Mouse (Mus musculus): ENCODE results near the gene Frs2. TPM values are rescaled to one million over a fixed set of nuclear protein-coding genes. Genes with fewer than 3 reads are reported as not detected.
"Not testable (repeated sequence)": the region's sequence is repeated elsewhere in the genome, so short reads cannot be mapped to it uniquely, and the experiment has no call there.

Frs2 gene
- total RNA-seq, 2 experiments from 2014 or later, result 31.5 to 36.5 TPM

DNA sequence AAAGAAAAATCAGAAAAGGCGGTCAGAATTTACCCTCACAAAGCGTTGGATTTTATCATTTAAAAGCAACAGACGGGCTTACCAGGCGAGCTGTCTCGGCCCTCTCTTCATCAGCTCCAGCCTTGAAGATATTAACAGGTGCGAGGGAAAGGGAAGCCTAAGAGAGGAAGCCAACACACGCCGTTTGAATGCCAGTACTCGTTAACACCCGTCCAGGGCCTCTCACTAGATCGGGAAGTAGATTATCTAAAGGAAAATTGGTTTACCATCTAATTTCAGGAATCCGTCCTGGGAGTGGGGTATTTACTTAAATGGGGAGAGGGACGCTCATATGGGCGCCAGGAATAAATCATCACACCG, 85.5 kb downstream of the Frs2 start:
- intact Hi-C loops (cut with DNase I), result loop anchor here (5.0 kb wide), 2 partner anchors 84 to 149 kb away; partner anchors contain the start of gene Frs2
- DNase-seq (ENCODE audit: low spot score in 2 of 2), result no peak

DNA sequence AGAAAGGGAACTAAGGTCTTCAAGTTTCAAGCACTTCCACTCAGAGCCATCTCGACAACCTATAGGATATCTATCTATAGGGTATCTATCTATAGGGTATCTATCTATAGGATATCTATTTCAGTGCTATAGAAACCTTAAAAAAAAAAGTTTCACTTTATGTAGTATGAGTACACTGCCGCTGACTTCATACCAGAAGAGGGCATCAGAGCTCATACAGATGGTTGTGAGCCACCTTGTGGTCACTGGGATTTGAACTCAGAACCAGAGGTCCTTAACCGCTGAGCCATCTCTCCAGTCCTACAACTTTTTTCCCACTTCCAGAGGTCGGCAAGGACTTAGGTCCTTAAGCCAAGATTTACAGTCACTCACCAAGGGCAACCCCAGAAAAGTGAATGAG, 92.7 kb downstream of the Frs2 start:
- intact Hi-C loops (cut with DNase I), result no loop called here
- DNase-seq (ENCODE audit: low spot score in 2 of 2), result no peak

DNA sequence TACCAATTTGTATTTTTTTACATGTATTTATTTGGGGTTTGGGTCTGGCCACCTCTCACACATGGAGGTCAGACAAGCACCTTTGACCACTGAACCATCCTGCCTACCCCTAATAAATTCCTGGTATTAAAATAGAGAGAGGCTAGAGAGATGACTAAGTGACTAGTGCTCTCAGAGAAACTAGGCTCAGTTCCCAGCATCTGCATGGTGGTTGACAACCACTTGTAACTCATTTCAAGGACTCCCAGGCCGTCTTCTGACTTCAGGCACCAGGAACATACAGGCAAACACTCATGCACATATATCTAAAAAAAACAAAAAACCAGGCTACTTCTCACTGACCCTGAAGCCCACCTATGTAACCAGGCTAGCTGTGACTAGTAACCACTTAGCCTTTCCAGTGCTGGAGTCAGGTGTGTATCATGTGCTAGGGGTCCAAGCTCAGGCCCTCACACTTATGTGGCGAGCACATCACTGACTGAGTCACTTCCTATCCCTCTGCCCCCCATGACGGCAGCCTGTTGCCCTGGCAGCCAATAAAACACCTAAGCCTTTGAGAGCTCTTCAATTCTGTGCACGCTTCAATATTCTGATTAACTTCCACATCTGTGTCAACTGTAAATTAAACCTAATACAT, 98.3 kb downstream of the Frs2 start:
- DNase-seq (ENCODE audit: low spot score in 2 of 2), result no peak
- intact Hi-C loops (cut with DNase I), result no loop called here

DNA sequence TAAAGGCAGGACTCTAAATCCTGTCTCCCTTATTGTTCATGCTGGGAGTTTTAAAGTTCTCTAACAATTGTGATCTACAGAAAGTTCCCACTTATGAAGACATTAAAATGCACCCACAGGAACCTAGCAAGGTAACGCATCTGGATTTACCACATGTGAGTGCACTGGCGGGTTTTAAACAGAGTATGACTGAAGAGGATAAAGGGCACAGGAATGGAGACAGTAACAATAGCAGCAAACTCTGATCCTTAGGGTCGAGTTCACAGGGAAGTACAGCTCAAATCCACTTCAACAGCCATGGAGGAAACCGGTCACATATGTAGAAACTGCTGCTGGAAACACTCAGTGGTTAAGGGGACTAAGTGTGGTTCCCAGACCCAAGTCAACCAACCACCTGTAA, 99.1 kb downstream of the Frs2 start:
- intact Hi-C loops (cut with DNase I), result no loop called here

DNA sequence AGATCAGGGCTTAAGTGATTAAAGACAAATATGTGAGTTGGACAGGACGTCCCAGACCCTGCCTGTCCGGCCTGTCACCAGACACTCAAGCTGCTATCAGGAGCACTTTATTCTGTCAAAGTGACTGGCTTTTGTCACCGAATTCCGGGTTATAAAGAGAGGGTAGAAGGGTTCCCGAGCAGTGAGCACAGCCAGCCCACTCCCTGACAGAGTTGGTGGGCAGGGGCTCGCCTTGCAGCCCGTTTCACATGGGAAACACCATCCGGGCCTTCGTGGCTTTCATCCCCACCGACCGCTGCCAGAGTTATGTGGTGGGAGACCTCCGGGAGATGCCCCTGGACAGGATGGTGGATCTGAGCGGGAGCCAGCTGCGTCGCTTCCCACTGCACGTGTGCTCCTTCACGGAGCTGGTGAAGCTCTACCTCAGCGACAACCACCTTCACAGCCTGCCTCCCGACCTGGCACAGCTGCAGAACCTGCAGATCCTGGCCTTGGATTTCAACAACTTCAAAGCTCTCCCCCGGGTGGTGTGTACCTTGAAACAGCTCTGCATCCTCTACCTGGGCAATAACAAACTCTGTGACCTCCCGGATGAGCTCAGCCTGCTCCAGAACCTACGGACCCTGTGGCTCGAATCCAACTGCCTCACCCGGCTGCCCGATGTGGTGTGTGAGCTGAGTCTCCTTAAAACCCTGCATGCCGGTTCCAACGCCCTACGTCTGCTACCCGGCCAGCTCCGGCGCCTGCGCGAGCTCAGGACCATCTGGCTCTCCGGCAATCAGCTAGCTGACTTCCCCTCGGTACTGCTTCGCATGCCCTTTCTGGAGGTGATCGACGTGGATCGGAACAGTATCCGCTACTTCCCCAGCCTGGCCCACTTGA, 102.9 kb downstream of the Frs2 start, which contains the start of gene Lrrc10:
TSS of gene Lrrc10 (plus strand) at position 167 of the 882 bp plus-strand sequence.
- intact Hi-C loops (cut with DNase I), result no loop called here
- peak in 1 of 2 experiments; percentile 60 for DNase-seq (ENCODE audit: low spot score in 2 of 2)

More for the DNA sequence above, 99.1 kb downstream of the Frs2 start:
- DNase-seq (ENCODE audit: low spot score in 2 of 2), result no peak

DNA sequence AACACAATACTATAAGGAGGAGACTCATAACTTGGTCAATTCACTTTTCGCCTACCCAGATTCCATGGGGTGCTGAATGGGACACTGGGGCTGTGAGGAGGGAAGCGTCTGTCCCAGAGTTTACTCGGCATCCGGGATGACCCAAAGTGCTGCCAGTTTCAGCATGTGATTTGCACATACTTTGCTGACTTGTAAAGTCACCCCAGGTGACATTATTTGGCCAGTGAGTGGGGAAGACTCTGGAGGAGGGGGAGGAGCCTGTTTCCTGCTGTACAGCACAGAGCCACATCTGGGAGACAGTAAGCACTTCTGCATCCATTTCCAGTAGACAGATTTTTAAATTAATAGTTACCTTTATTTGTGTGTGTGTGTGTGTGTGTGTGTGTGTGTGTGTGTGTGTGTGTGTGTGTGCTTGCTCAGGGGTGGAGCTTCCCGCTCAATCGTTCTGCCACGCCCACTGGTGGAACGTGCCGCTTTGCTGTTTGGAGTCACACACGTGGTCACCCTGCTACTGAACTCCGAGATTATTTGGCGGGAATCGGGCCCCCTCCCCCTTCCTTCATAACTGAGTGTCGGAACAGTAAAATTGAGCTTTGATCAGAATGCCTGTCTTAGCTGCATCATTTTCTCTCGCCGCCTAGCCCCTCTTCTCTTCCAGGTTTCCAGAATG, 104.7 kb downstream of the Frs2 start:
- intact Hi-C loops (cut with DNase I), result not testable (repeated sequence)

DNA sequence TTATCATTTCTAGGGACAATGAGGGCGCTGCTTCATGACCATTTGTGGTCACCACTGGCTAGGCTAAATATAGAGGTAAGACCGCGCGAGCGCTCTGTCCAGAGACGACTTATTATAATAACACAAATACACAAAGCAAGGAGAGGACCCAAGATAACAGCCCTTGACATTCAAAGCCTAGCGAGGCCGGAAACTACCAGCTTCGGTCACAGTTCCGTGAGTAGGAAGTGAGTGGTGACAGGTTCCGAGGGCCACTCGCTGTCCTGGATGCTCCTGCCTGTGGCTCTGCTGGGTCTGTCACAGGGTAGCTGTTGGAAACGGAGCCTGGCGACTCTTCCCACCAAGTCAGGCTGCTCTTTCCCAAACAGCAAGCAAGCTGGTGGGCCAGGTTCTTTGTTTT, 106.0 kb downstream of the Frs2 start:
- no peak for DNase-seq (ENCODE audit: low spot score in 2 of 2)
- intact Hi-C loops (cut with DNase I), result no loop called here

More for the DNA sequence above, 104.7 kb downstream of the Frs2 start:
- not testable (repeated sequence) for DNase-seq (ENCODE audit: low spot score in 2 of 2)

DNA sequence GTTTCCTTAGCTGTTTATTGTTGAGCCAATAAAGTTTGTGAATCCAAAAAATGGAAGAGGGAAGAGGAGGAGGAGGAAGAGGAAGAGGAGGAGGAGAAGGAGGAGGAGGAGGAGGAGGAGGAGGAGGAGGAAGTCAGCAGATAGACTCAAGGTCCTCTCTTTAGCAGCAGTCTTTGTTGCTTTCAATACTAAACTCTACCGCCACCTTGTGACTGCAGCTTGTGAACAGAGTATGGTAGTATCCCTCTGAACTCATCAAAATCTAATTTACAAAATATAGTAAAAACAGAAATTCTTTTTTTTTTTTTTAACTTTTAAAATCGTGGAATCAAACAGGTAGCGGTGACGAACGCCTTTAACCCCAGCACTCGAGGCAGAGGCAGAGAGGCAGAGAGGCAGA, 108.0 kb downstream of the Frs2 start:
- no peak for DNase-seq (ENCODE audit: low spot score in 2 of 2)
- intact Hi-C loops (cut with DNase I), result no loop called here

DNA sequence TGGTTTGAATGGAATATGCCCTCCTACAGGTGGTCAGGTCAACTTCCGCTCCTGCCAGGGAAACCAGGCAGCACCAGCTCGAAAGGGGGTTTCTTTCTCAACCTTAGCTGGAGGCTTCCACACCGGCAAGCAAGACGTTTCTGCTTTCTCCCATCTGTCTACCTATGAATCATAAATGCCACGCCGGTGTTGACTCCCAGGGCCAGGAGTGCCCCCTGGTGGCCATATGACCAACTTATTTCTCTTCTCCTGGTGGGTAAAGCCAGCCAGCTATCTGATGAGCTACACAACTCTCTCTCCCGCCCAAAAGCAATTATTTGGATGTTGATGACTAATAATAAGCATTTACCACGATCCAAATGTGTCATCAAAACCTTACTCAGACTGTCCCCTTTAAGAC, 114.5 kb downstream of the Frs2 start:
- peak; percentile 78 to 87 for DNase-seq (ENCODE audit: low spot score in 2 of 2)
- intact Hi-C loops (cut with DNase I), result loop anchor here (5.0 kb wide), 1 partner anchor 86 kb away; no protein-coding TSS in a partner anchor

DNA sequence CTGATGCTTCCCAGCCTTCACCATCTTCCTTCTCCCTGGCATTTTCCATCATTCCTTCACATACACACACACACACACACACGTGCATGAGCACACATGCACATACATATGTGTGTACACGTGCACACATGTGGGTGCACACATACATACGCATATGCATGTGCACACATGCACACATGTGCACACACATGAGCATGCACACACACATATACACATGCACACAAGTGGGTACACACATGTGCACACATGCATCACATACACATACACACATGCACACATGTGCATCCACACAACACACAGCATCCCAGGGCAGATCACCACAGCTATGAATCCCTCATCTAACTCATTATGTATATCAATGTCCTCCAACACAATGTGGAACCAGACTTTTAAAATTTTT, 117.2 kb downstream of the Frs2 start:
- intact Hi-C loops (cut with DNase I), result loop anchor here (5.0 kb wide), 1 partner anchor 84 kb away; no protein-coding TSS in a partner anchor
- no peak for DNase-seq (ENCODE audit: low spot score in 2 of 2)

DNA sequence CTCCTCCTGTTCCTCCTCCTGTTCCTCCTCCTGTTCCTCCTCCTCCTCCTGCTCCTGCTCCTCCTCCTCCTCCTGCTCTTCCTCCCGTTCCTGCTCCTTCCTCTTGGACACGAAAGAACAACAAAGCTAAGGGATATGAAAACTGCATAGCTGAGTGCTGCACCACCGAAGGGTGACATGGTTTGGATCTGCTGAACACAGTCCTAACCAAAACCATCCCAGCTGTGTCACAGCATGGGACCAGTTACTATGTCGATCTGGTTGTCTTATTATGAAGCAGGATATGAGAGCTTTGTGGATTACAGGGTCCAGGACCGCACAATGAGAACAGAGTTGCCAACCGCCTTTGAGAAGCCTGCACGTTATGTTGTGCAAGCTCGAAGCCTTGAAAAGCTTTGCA, 122.2 kb downstream of the Frs2 start:
- intact Hi-C loops (cut with DNase I), result no loop called here
- DNase-seq (ENCODE audit: low spot score in 2 of 2), result no peak

DNA sequence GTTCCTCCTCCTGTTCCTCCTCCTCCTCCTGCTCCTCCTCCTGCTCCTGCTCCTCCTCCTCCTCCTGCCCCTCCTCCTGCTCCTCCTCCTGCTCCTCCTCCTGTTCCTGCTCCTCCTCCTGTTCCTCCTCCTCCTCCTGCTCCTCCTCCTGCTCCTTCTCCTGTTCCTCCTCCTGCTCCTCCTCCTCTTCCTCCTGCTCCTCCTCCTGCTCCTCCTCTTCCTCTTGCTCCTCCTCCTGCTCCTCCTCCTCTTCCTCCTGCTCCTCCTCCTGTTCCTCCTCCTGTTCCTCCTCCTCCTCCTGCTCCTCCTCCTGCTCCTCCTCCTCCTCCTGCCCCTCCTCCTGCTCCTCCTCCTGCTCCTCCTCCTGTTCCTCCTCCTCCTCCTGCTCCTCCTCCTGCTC, 122.6 kb downstream of the Frs2 start:
- DNase-seq (ENCODE audit: low spot score in 2 of 2); intact Hi-C loops (cut with DNase I): not testable (repeated sequence)

DNA sequence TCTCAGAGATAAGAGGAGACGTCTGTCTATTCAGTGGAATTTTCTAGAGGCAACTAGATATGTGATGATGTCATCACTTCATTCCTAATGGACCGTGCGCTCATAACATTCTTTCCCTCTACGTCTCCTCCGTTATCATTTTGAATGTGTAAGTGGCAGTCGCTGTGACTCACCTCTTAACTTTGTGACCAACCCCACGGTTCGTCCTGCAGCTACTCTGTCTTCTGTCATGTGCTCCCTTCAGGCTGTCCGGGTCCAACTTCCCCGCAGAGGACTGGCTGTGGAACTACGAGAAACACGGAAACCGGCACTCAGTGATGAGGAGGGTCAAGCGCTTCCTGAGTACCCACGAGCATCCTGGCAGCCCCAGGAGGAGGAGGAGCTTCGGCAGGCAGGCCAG, 124.6 kb downstream of the Frs2 start:
- no peak for DNase-seq (ENCODE audit: low spot score in 2 of 2)
- intact Hi-C loops (cut with DNase I), result no loop called here

DNA sequence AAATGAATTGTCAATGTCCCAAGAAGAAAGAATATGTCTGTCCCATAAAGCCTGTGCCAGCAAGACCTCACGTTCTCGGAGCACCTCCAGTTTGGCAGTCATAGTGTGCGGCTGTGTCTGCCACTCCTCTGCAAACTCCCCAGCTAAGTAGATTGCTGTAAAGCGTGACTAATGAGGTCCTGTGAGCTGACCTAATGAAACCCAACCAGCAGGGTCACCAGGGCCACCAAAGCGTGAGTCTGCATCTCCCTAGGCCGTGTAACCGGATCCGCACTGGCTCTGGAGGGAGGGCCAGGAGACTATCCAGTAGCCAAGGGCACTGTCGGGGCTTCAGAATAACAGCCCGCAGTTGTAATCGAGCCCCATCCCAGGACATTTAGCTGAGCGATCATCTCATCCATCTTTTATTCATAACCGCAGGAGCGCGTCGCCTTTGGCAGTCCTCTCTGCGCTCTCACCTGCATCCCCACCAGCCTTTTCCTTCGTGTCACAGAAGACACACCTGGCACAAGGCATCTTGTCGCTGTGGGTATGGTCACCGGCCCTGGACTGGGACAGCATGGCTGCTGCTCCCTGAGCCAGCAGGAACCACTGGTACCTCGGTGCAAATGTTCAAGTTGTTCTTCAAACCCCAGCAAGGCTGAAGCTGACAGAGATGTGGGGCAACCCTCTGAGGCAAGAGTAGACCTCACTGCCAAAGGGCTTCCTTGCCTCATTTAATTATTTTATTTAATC, 127.1 kb downstream of the Frs2 start:
- intact Hi-C loops (cut with DNase I), result no loop called here
- DNase-seq (ENCODE audit: low spot score in 2 of 2), result no peak

Other genes starting within 250 kb of the Frs2 start
- 10 to 100 TPM; 45.2 to 50.0 TPM for gene Rab3ip, start 197.8 kb downstream of the Frs2 start, total RNA-seq (2021)
- not detected for gene Gm10271, start 175.9 kb downstream of the Frs2 start, total RNA-seq (2021)
- gene Best3, start 162.2 kb downstream of the Frs2 start, total RNA-seq (2021), result under 1 TPM; 0.11 to 0.25 TPM
- gene Lrrc10, start 103.2 kb downstream of the Frs2 start, total RNA-seq (2021), result not detected
- gene Cct2, start 84.7 kb downstream of the Frs2 start, total RNA-seq (2021), result 100 to 1,000 TPM; 160 to 167 TPM
- gene Yeats4, start 76.0 kb upstream of the Frs2 start, total RNA-seq (2021), result 10 to 100 TPM; 53.5 to 56.4 TPM
- gene 9530003J23Rik, start 90.2 kb upstream of the Frs2 start, total RNA-seq (2021), result not detected
- 10 to 100 TPM; 10.9 to 11.4 TPM for gene Lyz2, start 133.8 kb upstream of the Frs2 start, total RNA-seq (2021)
- 1 to 10 TPM; 1.2 to 1.8 TPM for gene Lyz1, start 144.3 kb upstream of the Frs2 start, total RNA-seq (2021)
- 100 to 1,000 TPM; 106 to 109 TPM for gene Cpsf6, start 231.5 kb upstream of the Frs2 start, total RNA-seq (2021)

Measured in left cerebral cortex, postnatal 25 days (tissue).